Mouse (Mus musculus): ENCODE results near the gene Psg25. TPM values are rescaled to one million over a fixed set of nuclear protein-coding genes. Genes with fewer than 3 reads are reported as not detected.

Psg25 gene
- polyA plus RNA-seq, 1 experiment from 2014 or later, result not detected

Other genes with a start within 250 kb of the Psg25 start
- gene Psg18, start 177.3 kb downstream of the Psg25 start, polyA plus RNA-seq (2016; fragmentation: Nextera tagmentation; extraction: Ambion mirVana), result not detected in 2 replicates
- not detected in 2 replicates for gene Psg28, start 100.2 kb downstream of the Psg25 start, polyA plus RNA-seq (2016; fragmentation: Nextera tagmentation; extraction: Ambion mirVana)
- gene Psg26, start 48.1 kb downstream of the Psg25 start, polyA plus RNA-seq (2016; fragmentation: Nextera tagmentation; extraction: Ambion mirVana), result not detected in 2 replicates
- not detected in 2 replicates for gene Psg27, start 35.0 kb upstream of the Psg25 start, polyA plus RNA-seq (2016; fragmentation: Nextera tagmentation; extraction: Ambion mirVana)
- not detected in 2 replicates for gene Psg23, start 84.2 kb upstream of the Psg25 start, polyA plus RNA-seq (2016; fragmentation: Nextera tagmentation; extraction: Ambion mirVana)
- gene Psg21, start 124.5 kb upstream of the Psg25 start, polyA plus RNA-seq (2016; fragmentation: Nextera tagmentation; extraction: Ambion mirVana), result not detected in 2 replicates
- not detected in 2 replicates for gene Psg20, start 153.9 kb upstream of the Psg25 start, polyA plus RNA-seq (2016; fragmentation: Nextera tagmentation; extraction: Ambion mirVana)
- not detected in 2 replicates for gene Psg22, start 185.8 kb upstream of the Psg25 start, polyA plus RNA-seq (2016; fragmentation: Nextera tagmentation; extraction: Ambion mirVana)